ENCODE assay signal across 9 mouse cellular contexts in the genomic region with DNA sequence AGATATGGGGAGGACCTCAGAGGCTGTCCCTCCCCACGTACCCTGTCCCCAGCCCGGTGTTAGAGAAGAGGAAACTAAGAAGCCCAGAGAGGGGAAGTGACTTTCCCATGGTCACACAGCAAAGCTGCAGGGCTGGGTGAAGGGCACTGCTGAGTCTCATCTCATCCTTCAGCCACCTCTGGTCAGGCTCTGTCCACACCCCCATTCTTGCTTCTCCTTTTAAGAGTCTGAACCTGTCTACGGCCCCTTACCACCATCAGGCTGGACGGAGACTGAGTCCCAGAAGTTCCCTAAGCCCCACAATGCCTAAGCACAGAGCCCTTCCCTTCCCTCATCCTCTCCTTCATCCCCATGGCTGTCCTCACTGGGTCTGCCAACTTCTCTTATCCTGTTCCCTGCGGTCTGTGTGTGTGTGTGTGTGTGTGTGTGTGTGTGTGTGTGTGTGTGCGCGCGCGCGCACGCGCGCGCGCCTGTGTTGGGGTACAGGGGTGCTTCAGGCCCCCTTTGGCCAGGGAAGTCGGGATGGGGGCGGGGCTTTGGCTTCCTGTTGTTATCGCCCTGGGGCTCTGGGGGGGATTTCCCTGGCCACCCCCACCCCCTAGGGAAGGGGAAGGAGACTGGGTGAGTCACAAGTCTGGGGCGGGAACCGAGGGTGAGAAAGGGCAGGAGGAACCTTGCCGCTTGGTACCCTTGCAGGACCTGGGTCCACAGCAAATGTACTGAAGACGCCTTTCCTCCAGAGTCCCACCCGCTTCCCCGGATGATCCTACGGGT. TPM values are rescaled to one million over a fixed set of nuclear protein-coding genes. Genes with fewer than 3 reads are reported as not detected.
A peak's percentile ranks its signal among the peaks of the same experiment; 100 is the strongest.
DNase-seq lines count a peak whose midpoint lies in the region; ATAC-seq and TF ChIP-seq lines count a peak whose summit lies in the region.
"Had no signal": no experiment of that assay in that cellular context is flagged by ENCODE, and none has a peak within 500 bp of the region (broad histone marks: within the 10 kb centered on the region; RNA-seq: fewer than 3 reads in every experiment).

No protein-coding gene starts in this region.

- H3K4me1 ChIP-seq in heart, embryonic 10.5 days, result peaks cover 26% of the 10 kb centered on the region
- H3K4me1 ChIP-seq in cerebellum, adult 2 months (ENCODE audit: control insufficient read depth, insufficient read depth, low read length), result no peaks in the 10 kb centered on the region
- H3K4me1 ChIP-seq: stomach, embryonic 15.5 days had no signal

- H3K9me3 ChIP-seq in heart, embryonic 10.5 days, result no peaks in the 10 kb centered on the region
- H3K9me3 ChIP-seq: stomach, embryonic 15.5 days had no signal

- 62% methylated on average over 25 of the region's 25 CpGs for WGBS in heart, embryonic 10.5 days
- 86% methylated on average over 19 of the region's 25 CpGs for WGBS in cerebellum, adult 2 months

- no peaks in the 10 kb centered on the region for H3K36me3 ChIP-seq in heart, embryonic 10.5 days
- H3K36me3 ChIP-seq: stomach, embryonic 15.5 days had no signal

- H3K4me3 ChIP-seq in heart, embryonic 10.5 days, result no peak overlapping the region
- H3K4me3 ChIP-seq in cerebellum, adult 2 months (replicated peaks; ENCODE audit: insufficient read depth, low read depth, low read length), result no peak overlapping the region
- H3K4me3 ChIP-seq: stomach, embryonic 15.5 days had no signal

- no peak for TF ChIP-seq CTCF in cerebellum, adult 2 months (IDR thresholded peaks at IDR 0.05; ENCODE audit: borderline replicate concordance, insufficient read depth, low read depth, low read length)

- H3K27ac ChIP-seq in heart, embryonic 10.5 days, result 0 out of 2 replicates have a peak overlapping the region, but pooled peaks have one; percentile 10
- no peak overlapping the region for H3K27ac ChIP-seq in cerebellum, adult 2 months (ENCODE audit: insufficient read depth, low read length)
- H3K27ac ChIP-seq: stomach, embryonic 15.5 days had no signal

- ATAC-seq in CD4-positive, CD25-positive, alpha-beta regulatory T cell, adult 4 months, result peak; percentile 89

- intact Hi-C loops in left cerebral cortex, postnatal 4 days (cut with DNase I), result no loop called here

- no peak for TF ChIP-seq POLR2A in cerebellum, adult 2 months (IDR thresholded peaks at IDR 0.05; ENCODE audit: borderline replicate concordance, insufficient read depth, low read length)

- peaks cover 19% of the 10 kb centered on the region for H3K27me3 ChIP-seq in heart, embryonic 10.5 days (ENCODE audit: insufficient read depth, poor library complexity, severe bottlenecking)
- no peaks in the 10 kb centered on the region for H3K27me3 ChIP-seq in cerebellum, adult 2 months (ENCODE audit: control insufficient read depth, insufficient read depth, low read length)
- H3K27me3 ChIP-seq: stomach, embryonic 15.5 days had no signal

- DNase-seq in 416B (ENCODE audit: low read depth), result peak; percentile 87
- no peak for DNase-seq in heart, embryonic 10.5 days (ENCODE audit: low spot score)
- peak; percentile 58 to 68 for DNase-seq in lung, postnatal 4 days
- peak; percentile 62 for DNase-seq in thymus, postnatal 4 days
- DNase-seq in cerebellum, adult 2 months, result no peak
- DNase-seq in ovary, postnatal 36 days (ENCODE audit: low spot score), result no peak
- DNase-seq in left cerebral cortex, postnatal 4 days, result no peak

RNA-seq across cellular contexts. Expression of a gene that starts 47.9 kb away (rescaled TPM):
- polyA plus RNA-seq in CD4-positive, CD25-positive, alpha-beta regulatory T cell, adult 4 months (2017; shearing (Covaris generic)), result 10 to 100 TPM; 11.3 to 15.1 TPM
- 25.0 and 30.2 TPM in 2 replicates for polyA plus RNA-seq in heart, embryonic 10.5 days (2016; fragmentation: Nextera tagmentation; extraction: Ambion mirVana)
- polyA plus RNA-seq in cerebellum, adult 2 months (2012; rRNA removed), result 44.3 and 45.7 TPM in 2 replicates
- 10 to 100 TPM; 25.2 to 26.9 TPM for total RNA-seq in left cerebral cortex, postnatal 4 days (2021)

RNA-seq across cellular contexts. Expression of a gene that starts 48.1 kb away (rescaled TPM):
- polyA plus RNA-seq in CD4-positive, CD25-positive, alpha-beta regulatory T cell, adult 4 months (2017; shearing (Covaris generic)), result 1 to 10 TPM; 4.1 to 4.5 TPM
- polyA plus RNA-seq in heart, embryonic 10.5 days (2016; fragmentation: Nextera tagmentation; extraction: Ambion mirVana), result 4.7 and 6.6 TPM in 2 replicates
- polyA plus RNA-seq in cerebellum, adult 2 months (2012; rRNA removed), result 74.6 and 77.4 TPM in 2 replicates
- 100 to 1,000 TPM; 204 to 219 TPM for total RNA-seq in left cerebral cortex, postnatal 4 days (2021)

RNA-seq across cellular contexts. Expression of a gene that starts 59.3 kb away (rescaled TPM):
- 10 to 100 TPM; 25.9 to 29.4 TPM for polyA plus RNA-seq in CD4-positive, CD25-positive, alpha-beta regulatory T cell, adult 4 months (2017; shearing (Covaris generic))
- polyA plus RNA-seq in heart, embryonic 10.5 days (2016; fragmentation: Nextera tagmentation; extraction: Ambion mirVana), result 0.73 and 0.74 TPM in 2 replicates
- 8.4 and 10.6 TPM in 2 replicates for polyA plus RNA-seq in cerebellum, adult 2 months (2012; rRNA removed)
- total RNA-seq in left cerebral cortex, postnatal 4 days (2021), result 10 to 100 TPM; 17.7 to 18.7 TPM

Comparison
In these comparisons a context has a peak if more than half of its experiments do, and no peak if none do; other contexts are left out.
1. DNase-seq: peak in 416B (single experiment), lung, postnatal 4 days (2 of 2) and thymus, postnatal 4 days (single experiment); none in heart, embryonic 10.5 days (single experiment), cerebellum, adult 2 months (0 of 2), ovary, postnatal 36 days (single experiment) and left cerebral cortex, postnatal 4 days (single experiment).